Mouse (Mus musculus) limb, embryonic 11.5 days (tissue): Measurements from ENCODE around the gene Coq2. TPM values are rescaled to one million over a fixed set of nuclear protein-coding genes. Genes with fewer than 3 reads are reported as not detected.

Source experiments
- ATAC-seq: fragments of 200-750 bp; cut with Nextera tagmentation; 2 replicates; pipeline ENCODE4 v1.8.0; 2017; ENCODE audit warnings: low read depth; ENCODE audit not compliant: insufficient number of reproducible peaks, low FRiP score, low TSS enrichment
- DNase-seq: peaks from one replicate; pipeline ENCODE4 v3.0.0-alpha.2; 2015; ENCODE audit warnings: low spot score
- H3K27ac ChIP-seq: fragments of 300-500 bp; sonication (generic); replicated peaks from 2 replicates; pipeline ENCODE4 v1.5.1; 2014; ENCODE audit warnings: low read depth, mild to moderate bottlenecking, low read length
- H3K27me3 ChIP-seq: fragments of 300-500 bp; sonication (generic); 2 replicates; pipeline ENCODE4 v1.6.1; 2014; ENCODE audit warnings: mild to moderate bottlenecking, low read length, mixed read lengths; ENCODE audit not compliant: control insufficient read depth, insufficient read depth
- H3K36me3 ChIP-seq: fragments of 300-500 bp; sonication (generic); 2 replicates; pipeline ENCODE4 v1.6.1; 2014; ENCODE audit warnings: mild to moderate bottlenecking, low read length, moderate library complexity, mixed read lengths; ENCODE audit not compliant: control insufficient read depth, insufficient read depth
- H3K4me1 ChIP-seq: fragments of 300-500 bp; sonication (generic); 2 replicates; pipeline ENCODE4 v1.6.1; 2014; ENCODE audit warnings: low read length, mixed read lengths; ENCODE audit not compliant: control insufficient read depth, insufficient read depth
- H3K4me2 ChIP-seq: fragments of 300-500 bp; sonication (generic); 2 replicates; pipeline ENCODE4 v1.6.1; 2014; ENCODE audit warnings: low read depth, mild to moderate bottlenecking, moderate library complexity; ENCODE audit not compliant: severe bottlenecking
- H3K4me3 ChIP-seq: fragments of 300-500 bp; sonication (generic); 2 replicates; pipeline ENCODE4 v1.5.1; 2014; ENCODE audit warnings: low read depth, low read length
- H3K9ac ChIP-seq: fragments of 300-500 bp; sonication (generic); 2 replicates; pipeline ENCODE4 v1.6.1; 2014; ENCODE audit warnings: mild to moderate bottlenecking, low read length
- H3K9me3 ChIP-seq: fragments of 300-500 bp; sonication (generic); 2 replicates; pipeline ENCODE4 v1.6.1; 2016; ENCODE audit warnings: low read length; ENCODE audit not compliant: control insufficient read depth
- WGBS: fragments of 180-500 bp; shearing (Covaris S2); extraction: QIAGEN DNeasy Blood & Tissue Kit; methylation state at CpG from one replicate; pipeline ENCODE4 v1.1.7; 2014; 5-methylcytosine and 5-hydroxymethylcytosine counted together
- polyA plus RNA-seq: library from polyadenylated mRNA; unstranded; fragments of >200 nt; fragmentation: Nextera tagmentation; extraction: Ambion mirVana; gene quantifications from 2 replicates; pipeline ENCODE4 v1.2.1, GENCODE M21; 2014

The Coq2 gene
- polyA plus RNA-seq: 56.4 and 62.4 TPM in 2 replicates

GRCm38 (mm10) chr5:100674711-100675376 is at the start of gene Coq2:
Gene Coq2, minus strand, starts transcription at chr5:100675140.
- Histone ChIP-seq H3K36me3 (peaks cover 2% of the 10 kb centered on the region; the same call in 1 of the 2 replicates), H3K27me3 (no peaks in the 10 kb centered on the region), H3K27ac (0 out of 2 replicates have a peak within 1 kb of the TSS, but pooled peaks have one; percentile 47), H3K4me2 (peak within 1 kb of the TSS; percentile 70; the same call in 1 of the 2 replicates), H3K4me3 (peak within 1 kb of the TSS; percentile 79), H3K9me3 (no peaks in the 10 kb centered on the region), H3K4me1 (no peaks in the 10 kb centered on the region), H3K9ac (peak within 1 kb of the TSS; percentile 81)
- DNase-seq (peak; percentile 89), ATAC-seq (peak; percentile 36; the same call in 1 of the 2 replicates)
- 9% methylated on average over 17 of the region's 17 CpGs for WGBS

- H3K27ac ChIP-seq: no peak within 1 kb of the TSS
- H3K4me2 ChIP-seq: peak within 1 kb of the TSS; percentile 79
- H3K9ac ChIP-seq: peak within 1 kb of the TSS; percentile 66
- peak within 1 kb of the TSS; percentile 45 for H3K4me3 ChIP-seq
- ATAC-seq (peak; percentile 65; the same call in 1 of the 2 replicates), DNase-seq (peak; percentile 56)
- H3K36me3 ChIP-seq: no peaks in the 10 kb centered on the region
- no peaks in the 10 kb centered on the region for H3K4me1 ChIP-seq
- WGBS: under 1% methylated on average over 49 of the region's 56 CpGs
- H3K9me3 ChIP-seq: no peaks in the 10 kb centered on the region
- peaks cover 6% of the 10 kb centered on the region for H3K27me3 ChIP-seq
Observed at GRCm38 (mm10) chr5:100719235-100720088, 44.5 kb upstream of the Coq2 start, which contains the start of gene Hpse. Gene Hpse, minus strand, starts transcription at chr5:100719716.

GRCm38 (mm10) chr5:100716762-100717161 is 41.8 kb upstream of the Coq2 start:
- Histone ChIP-seq H3K9me3 (no peaks in the 10 kb centered on the region), H3K9ac (no peak overlapping the region), H3K4me3 (no peak overlapping the region), H3K27me3 (peaks cover 6% of the 10 kb centered on the region), H3K36me3 (no peaks in the 10 kb centered on the region), H3K27ac (no peak overlapping the region), H3K4me1 (no peaks in the 10 kb centered on the region), H3K4me2 (no peak overlapping the region)
- ATAC-seq (no peak), DNase-seq (no peak)
- 95% methylated on average over 15 of the region's 15 CpGs for WGBS

- ATAC-seq: no peak
- no peaks in the 10 kb centered on the region for H3K27me3 ChIP-seq
Observed at GRCm38 (mm10) chr5:100711219-100711618, 36.3 kb upstream of the Coq2 start.

GRCm38 (mm10) chr5:100710012-100710411 is 35.1 kb upstream of the Coq2 start:
- peak; percentile 24 for DNase-seq
- WGBS: 17% methylated on average over 2 of the region's 2 CpGs

More at GRCm38 (mm10) chr5:100711219-100711618, 36.3 kb upstream of the Coq2 start:
- Histone ChIP-seq H3K4me3 (no peak overlapping the region), H3K27ac (no peak overlapping the region), H3K4me1 (peaks cover 9% of the 10 kb centered on the region), H3K4me2 (no peak overlapping the region), H3K36me3 (no peaks in the 10 kb centered on the region), H3K9ac (no peak overlapping the region), H3K9me3 (no peaks in the 10 kb centered on the region)
- 91% methylated on average over 6 of the region's 6 CpGs for WGBS
- no peak for DNase-seq

GRCm38 (mm10) chr5:100709035-100709434 is 34.1 kb upstream of the Coq2 start:
- Histone ChIP-seq H3K4me3 (no peak overlapping the region), H3K4me2 (no peak overlapping the region), H3K27ac (no peak overlapping the region), H3K9me3 (no peaks in the 10 kb centered on the region), H3K36me3 (no peaks in the 10 kb centered on the region), H3K27me3 (no peaks in the 10 kb centered on the region), H3K9ac (no peak overlapping the region), H3K4me1 (peaks cover 9% of the 10 kb centered on the region)
- 92% methylated on average over 6 of the region's 6 CpGs for WGBS
- ATAC-seq: no peak
- DNase-seq: no peak

More at GRCm38 (mm10) chr5:100710012-100710411, 35.1 kb upstream of the Coq2 start:
- Histone ChIP-seq H3K4me2 (no peak overlapping the region; the same call in 1 of the 2 replicates), H3K4me1 (peaks cover 9% of the 10 kb centered on the region), H3K9me3 (no peaks in the 10 kb centered on the region), H3K27me3 (no peaks in the 10 kb centered on the region), H3K36me3 (no peaks in the 10 kb centered on the region), H3K27ac (0 out of 2 replicates have a peak overlapping the region, but pooled peaks have one; percentile 21), H3K9ac (no peak overlapping the region), H3K4me3 (no peak overlapping the region)
- no peak for ATAC-seq

GRCm38 (mm10) chr5:100706675-100707074 is 31.7 kb upstream of the Coq2 start:
- Histone ChIP-seq H3K4me3 (no peak overlapping the region), H3K36me3 (no peaks in the 10 kb centered on the region), H3K9ac (no peak overlapping the region), H3K9me3 (no peaks in the 10 kb centered on the region), H3K27ac (no peak overlapping the region), H3K4me2 (no peak overlapping the region), H3K4me1 (peaks cover 9% of the 10 kb centered on the region), H3K27me3 (no peaks in the 10 kb centered on the region)
- ATAC-seq: no peak
- 84% methylated on average over 8 of the region's 8 CpGs for WGBS
- DNase-seq: no peak

GRCm38 (mm10) chr5:100704272-100704671 is 29.3 kb upstream of the Coq2 start:
- H3K4me1 ChIP-seq: no peaks in the 10 kb centered on the region
- H3K4me2 ChIP-seq: no peak overlapping the region
- ATAC-seq (no peak), DNase-seq (no peak)
- H3K27me3 ChIP-seq: no peaks in the 10 kb centered on the region
- H3K9me3 ChIP-seq: no peaks in the 10 kb centered on the region
- H3K4me3 ChIP-seq: no peak overlapping the region
- no peaks in the 10 kb centered on the region for H3K36me3 ChIP-seq
- no peak overlapping the region for H3K9ac ChIP-seq
- WGBS: 97% methylated on average over 2 of the region's 2 CpGs
- no peak overlapping the region for H3K27ac ChIP-seq
